In genomic region chr4:86695081-86695480, GRCm38 (mm10) we compare ENCODE assay signal across 9 mouse cellular contexts. TPM values are rescaled to one million over a fixed set of nuclear protein-coding genes. Genes with fewer than 3 reads are reported as not detected.
DNase-seq lines count a peak whose midpoint lies in the region; ATAC-seq and TF ChIP-seq lines count a peak whose summit lies in the region.
"Had no signal": no experiment of that assay in that cellular context is flagged by ENCODE, and none has a peak within 500 bp of the region (broad histone marks: within the 10 kb centered on the region; RNA-seq: fewer than 3 reads in every experiment).

No protein-coding gene starts in this region.

- no peaks in the 10 kb centered on the region; the same call in 1 of the 2 replicates for H3K4me1 ChIP-seq in lung, postnatal 0 days (ENCODE audit: insufficient read depth, low read depth, low read length)

- H3K9me3 ChIP-seq in lung, postnatal 0 days (ENCODE audit: low read length): no peaks in the 10 kb centered on the region
- H3K9me3 ChIP-seq: lung, embryonic 15.5 days had no signal

- TF ChIP-seq CTCF in left cerebral cortex, adult 2 months (IDR thresholded peaks at IDR 0.05): peak; percentile 53
- TF ChIP-seq CTCF in lung, postnatal 0 days (IDR thresholded peaks at IDR 0.05): peak; percentile 79

- no peak overlapping the region for H3K9ac ChIP-seq in lung, postnatal 0 days (replicated peaks; ENCODE audit: low read depth)
- H3K9ac ChIP-seq: lung, embryonic 15.5 days had no signal

- H3K4me2 ChIP-seq in lung, postnatal 0 days (replicated peaks; ENCODE audit: low read depth, low read length): no peak overlapping the region
- H3K4me2 ChIP-seq: lung, embryonic 15.5 days had no signal

- intact Hi-C loops in left cerebral cortex, adult 2 months (cut with DNase I): loop anchor here (5.0 to 10.0 kb wide), 2 partner anchors 83 to 860 kb away; partner anchors contain the start of gene Haus6

- 37% methylated on average over 6 of the region's 6 CpGs for WGBS in lung, postnatal 0 days

- H3K27ac ChIP-seq in left cerebral cortex, adult 2 months: no peak overlapping the region
- H3K27ac ChIP-seq in lung, postnatal 0 days (ENCODE audit: low read length): no peak overlapping the region
- H3K27ac ChIP-seq: lung, embryonic 15.5 days had no signal

- H3K4me3 ChIP-seq in left cerebral cortex, adult 2 months: no peak overlapping the region
- no peak overlapping the region for H3K4me3 ChIP-seq in lung, postnatal 0 days (ENCODE audit: low read depth, low read length)
- H3K4me3 ChIP-seq: lung, embryonic 15.5 days had no signal

- no peak for TF ChIP-seq EP300 in lung, postnatal 0 days (IDR thresholded peaks at IDR 0.05)

- H3K36me3 ChIP-seq in lung, postnatal 0 days (ENCODE audit: insufficient read depth, low read length): no peaks in the 10 kb centered on the region
- H3K36me3 ChIP-seq: lung, embryonic 15.5 days had no signal

- DNase-seq in left cerebral cortex, adult 2 months (ENCODE audit: extremely low spot score in 1 of 2, low spot score in 2 of 2): peak in 1 of 2 experiments; percentile 17
- DNase-seq in left cerebral cortex, adult 9 months (ENCODE audit: low spot score in 2 of 2): no peak
- DNase-seq in MN1 (ENCODE audit: low spot score): peak; percentile 39
- DNase-seq in c-Kit-positive CD71-positive TER-119-negative erythroid progenitor cells, embryonic 14.5 days (ENCODE audit: low read depth): peak; percentile 71
- DNase-seq in lung, postnatal 0 days (ENCODE audit: low spot score): peak; percentile 82
- DNase-seq in layer of hippocampus, postnatal 36 days: no peak

- 0 out of 2 replicates have a peak, but pooled peaks have one; percentile 33 for ATAC-seq in granulocyte monocyte progenitor cell, adult 5-6 weeks (replicated peaks; ENCODE audit: poor library complexity, severe bottlenecking)
- no peak for ATAC-seq in lung, postnatal 0 days
- no peak for ATAC-seq in activated CD4-positive, CD25-positive, alpha-beta regulatory T cell, adult 4 months

- H3K27me3 ChIP-seq in lung, postnatal 0 days (replicated peaks; ENCODE audit: insufficient read depth, low read length): no peaks in the 10 kb centered on the region
- H3K27me3 ChIP-seq: lung, embryonic 15.5 days had no signal

RNA-seq across cellular contexts. Expression of gene Plin2, which starts 25.2 kb away (rescaled TPM):
- 10 to 100 TPM in 1 of 2 experiments, 1 to 10 TPM in 1; 7.7 to 11.3 TPM for total RNA-seq in left cerebral cortex, adult 2 months (2021)
- 51.6 and 63.3 TPM in 2 replicates for total RNA-seq in granulocyte monocyte progenitor cell, adult 5-6 weeks (2014; fragmentation: Nextera tagmentation)
- total RNA-seq in granulocyte monocyte progenitor cell, adult 5-6 weeks (2017): 73.6 and 73.7 TPM in 2 replicates
- polyA plus RNA-seq in lung, postnatal 0 days (2015; fragmentation: Nextera tagmentation; extraction: Ambion mirVana): 220 and 252 TPM in 2 replicates
- 10 to 100 TPM; 16.2 to 29.6 TPM for polyA plus RNA-seq in activated CD4-positive, CD25-positive, alpha-beta regulatory T cell, adult 4 months (2017; shearing (Covaris generic))
- 10 to 100 TPM; 10.3 to 12.9 TPM for total RNA-seq in layer of hippocampus, postnatal 36 days (2021)

RNA-seq across cellular contexts. Expression of gene Dennd4c, which starts 53.3 kb away (rescaled TPM):
- 10 to 100 TPM in 1 of 2 experiments, 1 to 10 TPM in 1; 9.6 to 12.2 TPM for total RNA-seq in left cerebral cortex, adult 2 months (2021)
- total RNA-seq in granulocyte monocyte progenitor cell, adult 5-6 weeks (2014; fragmentation: Nextera tagmentation): 14.0 and 34.5 TPM in 2 replicates
- total RNA-seq in granulocyte monocyte progenitor cell, adult 5-6 weeks (2017): 20.4 and 20.7 TPM in 2 replicates
- polyA plus RNA-seq in lung, postnatal 0 days (2015; fragmentation: Nextera tagmentation; extraction: Ambion mirVana): 3.6 and 5.3 TPM in 2 replicates
- polyA plus RNA-seq in activated CD4-positive, CD25-positive, alpha-beta regulatory T cell, adult 4 months (2017; shearing (Covaris generic)): 1 to 10 TPM; 7.5 to 8.0 TPM
- 10 to 100 TPM; 10.5 to 11.1 TPM for total RNA-seq in layer of hippocampus, postnatal 36 days (2021)

Comparison
In these comparisons a context has a peak if more than half of its experiments do, and no peak if none do; other contexts are left out.
1. DNase-seq: peak in MN1 (single experiment), c-Kit-positive CD71-positive TER-119-negative erythroid progenitor cells, embryonic 14.5 days (single experiment) and lung, postnatal 0 days (single experiment); none in left cerebral cortex, adult 9 months (0 of 2) and layer of hippocampus, postnatal 36 days (0 of 2).